Mouse (Mus musculus): ENCODE results near the gene Edc4. TPM values are rescaled to one million over a fixed set of nuclear protein-coding genes. Genes with fewer than 3 reads are reported as not detected.

Edc4 gene
- 29.2 TPM for polyA plus RNA-seq (2014; fragmentation: Illumina TruSeq; extraction: RNeasy Lipid Tissue Mini Kit (QIAGEN cat#74804); ENCODE audit: low read depth, low replicate concordance)

GRCm38 (mm10) chr8:105880754-105881520 lies at the start of gene Edc4:
Gene Edc4, plus strand, starts transcription at chr8:105880881.

GRCm38 (mm10) chr8:105853178-105853577 lies 27.5 kb upstream of the Edc4 start, which contains the start of gene Cenpt:
Gene Cenpt, minus strand, starts transcription at chr8:105853278.

GRCm38 (mm10) chr8:105854715-105855216 lies 25.9 kb upstream of the Edc4 start, which contains the start of gene Thap11:
Gene Thap11, plus strand, starts transcription at chr8:105855132.

GRCm38 (mm10) chr8:105860143-105860981 lies 20.3 kb upstream of the Edc4 start, which contains the start of gene Nutf2:
Gene Nutf2, plus strand, starts transcription at chr8:105860580.

GRCm38 (mm10) chr8:105893339-105893738 lies 12.7 kb downstream of the Edc4 start, which contains the start of gene Nrn1l:
Gene Nrn1l, plus strand, starts transcription at chr8:105893567.

GRCm38 (mm10) chr8:105900180-105900940 lies 19.7 kb downstream of the Edc4 start, which contains the start of gene Pskh1:
Gene Pskh1, plus strand, starts transcription at chr8:105900441.

GRCm38 (mm10) chr8:105933762-105934161 lies 53.1 kb downstream of the Edc4 start, which contains the start of gene Ctrl:
Gene Ctrl, minus strand, starts transcription at chr8:105933862.

GRCm38 (mm10) chr8:105938306-105938669 lies 57.6 kb downstream of the Edc4 start, which contains the start of gene Psmb10:
Gene Psmb10, minus strand, starts transcription at chr8:105938444.

GRCm38 (mm10) chr8:105943321-105943739 lies 62.6 kb downstream of the Edc4 start, which contains the start of gene Lcat:
Gene Lcat, minus strand, starts transcription at chr8:105943382.

Other genes with a start within 250 kb of the Edc4 start
- gene Ctcf, start 244.3 kb upstream of the Edc4 start, polyA plus RNA-seq (2014; fragmentation: Illumina TruSeq; extraction: RNeasy Lipid Tissue Mini Kit (QIAGEN cat#74804); ENCODE audit: low read depth, low replicate concordance): 38.0 TPM
- gene Agrp, start 243.5 kb upstream of the Edc4 start, polyA plus RNA-seq (2014; fragmentation: Illumina TruSeq; extraction: RNeasy Lipid Tissue Mini Kit (QIAGEN cat#74804); ENCODE audit: low read depth, low replicate concordance): not detected
- gene Carmil2, start 194.6 kb upstream of the Edc4 start, polyA plus RNA-seq (2014; fragmentation: Illumina TruSeq; extraction: RNeasy Lipid Tissue Mini Kit (QIAGEN cat#74804); ENCODE audit: low read depth, low replicate concordance): 0.29 TPM
- 14.5 TPM for gene Acd, start 179.8 kb upstream of the Edc4 start, polyA plus RNA-seq (2014; fragmentation: Illumina TruSeq; extraction: RNeasy Lipid Tissue Mini Kit (QIAGEN cat#74804); ENCODE audit: low read depth, low replicate concordance)
- 13.2 TPM for gene Pard6a, start 179.7 kb upstream of the Edc4 start, polyA plus RNA-seq (2014; fragmentation: Illumina TruSeq; extraction: RNeasy Lipid Tissue Mini Kit (QIAGEN cat#74804); ENCODE audit: low read depth, low replicate concordance)
- not detected for gene 4933405L10Rik, start 173.2 kb upstream of the Edc4 start, polyA plus RNA-seq (2014; fragmentation: Illumina TruSeq; extraction: RNeasy Lipid Tissue Mini Kit (QIAGEN cat#74804); ENCODE audit: low read depth, low replicate concordance)
- 1.3 TPM for gene Enkd1, start 172.7 kb upstream of the Edc4 start, polyA plus RNA-seq (2014; fragmentation: Illumina TruSeq; extraction: RNeasy Lipid Tissue Mini Kit (QIAGEN cat#74804); ENCODE audit: low read depth, low replicate concordance)
- 3.5 TPM for gene Gfod2, start 122.2 kb upstream of the Edc4 start, polyA plus RNA-seq (2014; fragmentation: Illumina TruSeq; extraction: RNeasy Lipid Tissue Mini Kit (QIAGEN cat#74804); ENCODE audit: low read depth, low replicate concordance)
- 17.0 TPM for gene Ranbp10, start 53.5 kb upstream of the Edc4 start, polyA plus RNA-seq (2014; fragmentation: Illumina TruSeq; extraction: RNeasy Lipid Tissue Mini Kit (QIAGEN cat#74804); ENCODE audit: low read depth, low replicate concordance)
- not detected for gene Tsnaxip1, start 53.1 kb upstream of the Edc4 start, polyA plus RNA-seq (2014; fragmentation: Illumina TruSeq; extraction: RNeasy Lipid Tissue Mini Kit (QIAGEN cat#74804); ENCODE audit: low read depth, low replicate concordance)
- gene Cenpt, start 27.6 kb upstream of the Edc4 start, polyA plus RNA-seq (2014; fragmentation: Illumina TruSeq; extraction: RNeasy Lipid Tissue Mini Kit (QIAGEN cat#74804); ENCODE audit: low read depth, low replicate concordance): 3.3 TPM
- gene Thap11, start 25.7 kb upstream of the Edc4 start, polyA plus RNA-seq (2014; fragmentation: Illumina TruSeq; extraction: RNeasy Lipid Tissue Mini Kit (QIAGEN cat#74804); ENCODE audit: low read depth, low replicate concordance): 30.4 TPM
- gene Nutf2, start 20.3 kb upstream of the Edc4 start, polyA plus RNA-seq (2014; fragmentation: Illumina TruSeq; extraction: RNeasy Lipid Tissue Mini Kit (QIAGEN cat#74804); ENCODE audit: low read depth, low replicate concordance): 108 TPM
- not detected for gene Nrn1l, start 12.7 kb downstream of the Edc4 start, polyA plus RNA-seq (2014; fragmentation: Illumina TruSeq; extraction: RNeasy Lipid Tissue Mini Kit (QIAGEN cat#74804); ENCODE audit: low read depth, low replicate concordance)
- gene Pskh1, start 19.6 kb downstream of the Edc4 start, polyA plus RNA-seq (2014; fragmentation: Illumina TruSeq; extraction: RNeasy Lipid Tissue Mini Kit (QIAGEN cat#74804); ENCODE audit: low read depth, low replicate concordance): 18.1 TPM
- not detected for gene Ctrl, start 53.0 kb downstream of the Edc4 start, polyA plus RNA-seq (2014; fragmentation: Illumina TruSeq; extraction: RNeasy Lipid Tissue Mini Kit (QIAGEN cat#74804); ENCODE audit: low read depth, low replicate concordance)
- 68.7 TPM for gene Psmb10, start 57.6 kb downstream of the Edc4 start, polyA plus RNA-seq (2014; fragmentation: Illumina TruSeq; extraction: RNeasy Lipid Tissue Mini Kit (QIAGEN cat#74804); ENCODE audit: low read depth, low replicate concordance)
- 2.0 TPM for gene Lcat, start 62.5 kb downstream of the Edc4 start, polyA plus RNA-seq (2014; fragmentation: Illumina TruSeq; extraction: RNeasy Lipid Tissue Mini Kit (QIAGEN cat#74804); ENCODE audit: low read depth, low replicate concordance)
- gene Slc12a4, start 85.2 kb downstream of the Edc4 start, polyA plus RNA-seq (2014; fragmentation: Illumina TruSeq; extraction: RNeasy Lipid Tissue Mini Kit (QIAGEN cat#74804); ENCODE audit: low read depth, low replicate concordance): 42.3 TPM
- not detected for gene Dpep3, start 98.5 kb downstream of the Edc4 start, polyA plus RNA-seq (2014; fragmentation: Illumina TruSeq; extraction: RNeasy Lipid Tissue Mini Kit (QIAGEN cat#74804); ENCODE audit: low read depth, low replicate concordance)
- 13.7 TPM for gene Dus2, start 110.5 kb downstream of the Edc4 start, polyA plus RNA-seq (2014; fragmentation: Illumina TruSeq; extraction: RNeasy Lipid Tissue Mini Kit (QIAGEN cat#74804); ENCODE audit: low read depth, low replicate concordance)
- not detected for gene Dpep2nb, start 125.1 kb downstream of the Edc4 start, polyA plus RNA-seq (2014; fragmentation: Illumina TruSeq; extraction: RNeasy Lipid Tissue Mini Kit (QIAGEN cat#74804); ENCODE audit: low read depth, low replicate concordance)
- 9.2 TPM for gene Ddx28, start 131.0 kb downstream of the Edc4 start, polyA plus RNA-seq (2014; fragmentation: Illumina TruSeq; extraction: RNeasy Lipid Tissue Mini Kit (QIAGEN cat#74804); ENCODE audit: low read depth, low replicate concordance)
- 13.4 TPM for gene Nfatc3, start 178.0 kb downstream of the Edc4 start, polyA plus RNA-seq (2014; fragmentation: Illumina TruSeq; extraction: RNeasy Lipid Tissue Mini Kit (QIAGEN cat#74804); ENCODE audit: low read depth, low replicate concordance)